Mouse (Mus musculus) lung, embryonic 14.5 days (tissue): ENCODE data around the gene Ralb. TPM values are rescaled to one million over a fixed set of nuclear protein-coding genes. Genes with fewer than 3 reads are reported as not detected.
A peak's percentile ranks its signal among the peaks of the same experiment; 100 is the strongest.

Experiments used
- ATAC-seq: fragments of 200-750 bp; cut with Nextera tagmentation; 2 replicates; pipeline ENCODE4 v1.8.0; 2017; ENCODE audit warnings: mild to moderate bottlenecking, moderate TSS enrichment, moderate library complexity; ENCODE audit not compliant: insufficient read depth
- DNase-seq: peaks from one replicate; pipeline ENCODE4 v3.0.0-alpha.2; 2015
- H3K27ac ChIP-seq: fragments of 300-500 bp; sonication (generic); 2 replicates; pipeline ENCODE4 v1.5.1; 2014; ENCODE audit warnings: low read depth, mild to moderate bottlenecking, moderate library complexity
- H3K27me3 ChIP-seq: fragments of 300-500 bp; sonication (generic); 2 replicates; pipeline ENCODE4 v1.6.1; 2014; ENCODE audit warnings: low read length, control low read depth; ENCODE audit not compliant: insufficient read depth
- H3K36me3 ChIP-seq: fragments of 300-500 bp; sonication (generic); 2 replicates; pipeline ENCODE4 v1.6.1; 2014; ENCODE audit warnings: control low read depth; ENCODE audit not compliant: insufficient read depth
- H3K4me1 ChIP-seq: fragments of 300-500 bp; sonication (generic); 2 replicates; pipeline ENCODE4 v1.6.1; 2014; ENCODE audit warnings: antibody characterized with exemption, control low read depth; ENCODE audit not compliant: insufficient read depth
- H3K4me2 ChIP-seq: fragments of 300-500 bp; sonication (generic); 2 replicates; pipeline ENCODE4 v1.6.1; 2014; ENCODE audit warnings: mild to moderate bottlenecking
- H3K4me3 ChIP-seq: fragments of 300-500 bp; sonication (generic); 2 replicates; pipeline ENCODE4 v1.5.1; 2014; ENCODE audit warnings: low read depth, low read length
- H3K9ac ChIP-seq: fragments of 300-500 bp; sonication (generic); 2 replicates; pipeline ENCODE4 v1.6.1; 2014
- H3K9me3 ChIP-seq: fragments of 300-500 bp; sonication (generic); 2 replicates; pipeline ENCODE4 v1.6.1; 2016; ENCODE audit warnings: low read depth, low read length, control low read depth
- CTCF ChIP-seq: IDR thresholded peaks from 2 replicates; pipeline ENCODE4 v1.5.1; 2016; ENCODE audit warnings: antibody characterized with exemption, low read depth
- WGBS: fragments of 180-500 bp; shearing (Covaris S2); extraction: QIAGEN DNeasy Blood & Tissue Kit; methylation state at CpG from one replicate; pipeline ENCODE4 v1.1.7; 2014; 5-methylcytosine and 5-hydroxymethylcytosine counted together
- polyA plus RNA-seq: library from polyadenylated mRNA; unstranded; fragments of >200 nt; fragmentation: Nextera tagmentation; extraction: Ambion mirVana; gene quantifications from 2 replicates; pipeline ENCODE4 v1.2.1, GENCODE M21; 2014

Gene Ralb
- polyA plus RNA-seq, 1 experiment from 2014 or later = 221 TPM

GRCm38 (mm10) chr1:119484457-119484856 lies 20.1 kb downstream of the Ralb start:
- ATAC-seq (no peak), DNase-seq (peak; percentile 64)
- H3K9ac ChIP-seq = no peak overlapping the region
- no peaks in the 10 kb centered on the region for H3K9me3 ChIP-seq
- peaks cover 4% of the 10 kb centered on the region; the same call in 1 of the 2 replicates for H3K4me1 ChIP-seq
- no peak overlapping the region for H3K4me2 ChIP-seq
- H3K4me3 ChIP-seq = no peak overlapping the region
- WGBS = 37% methylated on average over 3 of the region's 3 CpGs
- peaks cover 28% of the 10 kb centered on the region for H3K36me3 ChIP-seq
- no peaks in the 10 kb centered on the region for H3K27me3 ChIP-seq
- TF ChIP-seq CTCF = peak; percentile 74
- no peak overlapping the region for H3K27ac ChIP-seq

- no peak overlapping the region for H3K9ac ChIP-seq
- peaks cover 4% of the 10 kb centered on the region; the same call in 1 of the 2 replicates for H3K4me1 ChIP-seq
- no peaks in the 10 kb centered on the region for H3K27me3 ChIP-seq
- H3K27ac ChIP-seq = no peak overlapping the region
- no peak overlapping the region for H3K4me2 ChIP-seq
- TF ChIP-seq CTCF = peak; percentile 48
- H3K9me3 ChIP-seq = no peaks in the 10 kb centered on the region
- no peak overlapping the region for H3K4me3 ChIP-seq
- 59% methylated on average over 3 of the region's 3 CpGs for WGBS
- peaks cover 28% of the 10 kb centered on the region for H3K36me3 ChIP-seq
- ATAC-seq = no peak
- DNase-seq = peak; percentile 36
Measured at GRCm38 (mm10) chr1:119482891-119483290, 21.7 kb downstream of the Ralb start.

GRCm38 (mm10) chr1:119481205-119481932 lies 23.2 kb downstream of the Ralb start:
- no peaks in the 10 kb centered on the region for H3K9me3 ChIP-seq
- H3K9ac ChIP-seq = no peak overlapping the region
- 93% methylated on average over 7 of the region's 7 CpGs for WGBS
- TF ChIP-seq CTCF = peak; percentile 57
- H3K4me3 ChIP-seq = no peak overlapping the region
- peaks cover 40% of the 10 kb centered on the region for H3K36me3 ChIP-seq
- no peak overlapping the region for H3K27ac ChIP-seq
- ATAC-seq = no peak
- H3K4me1 ChIP-seq = no peaks in the 10 kb centered on the region
- H3K4me2 ChIP-seq = no peak overlapping the region
- no peaks in the 10 kb centered on the region for H3K27me3 ChIP-seq
- no peak for DNase-seq

- TF ChIP-seq CTCF = no peak
- H3K27me3 ChIP-seq = no peaks in the 10 kb centered on the region
Measured at GRCm38 (mm10) chr1:119480678-119481077, 23.9 kb downstream of the Ralb start.

GRCm38 (mm10) chr1:119479641-119480040 lies 25.0 kb downstream of the Ralb start:
- no peak for TF ChIP-seq CTCF
- 80% methylated on average over 4 of the region's 4 CpGs for WGBS

More at GRCm38 (mm10) chr1:119480678-119481077, 23.9 kb downstream of the Ralb start:
- no peaks in the 10 kb centered on the region for H3K4me1 ChIP-seq
- H3K9ac ChIP-seq = no peak overlapping the region
- no peak overlapping the region for H3K4me2 ChIP-seq
- 90% methylated on average over 8 of the region's 8 CpGs for WGBS
- no peak overlapping the region for H3K4me3 ChIP-seq
- no peaks in the 10 kb centered on the region for H3K9me3 ChIP-seq
- DNase-seq (no peak), ATAC-seq (no peak)
- H3K27ac ChIP-seq = no peak overlapping the region
- peaks cover 47% of the 10 kb centered on the region for H3K36me3 ChIP-seq

GRCm38 (mm10) chr1:119476905-119477353 lies 27.7 kb downstream of the Ralb start:
- Histone ChIP-seq H3K4me3 (no peak overlapping the region), H3K9ac (no peak overlapping the region), H3K36me3 (peaks cover 66% of the 10 kb centered on the region), H3K27me3 (no peaks in the 10 kb centered on the region), H3K4me1 (peaks cover 8% of the 10 kb centered on the region), H3K4me2 (no peak overlapping the region), H3K27ac (no peak overlapping the region), H3K9me3 (no peaks in the 10 kb centered on the region)
- no peak for ATAC-seq
- DNase-seq = no peak
- WGBS = 70% methylated on average over 7 of the region's 7 CpGs
- TF ChIP-seq CTCF = no peak

More at GRCm38 (mm10) chr1:119479641-119480040, 25.0 kb downstream of the Ralb start:
- Histone ChIP-seq H3K27me3 (no peaks in the 10 kb centered on the region), H3K4me3 (no peak overlapping the region), H3K9me3 (no peaks in the 10 kb centered on the region), H3K36me3 (peaks cover 57% of the 10 kb centered on the region), H3K4me1 (no peaks in the 10 kb centered on the region), H3K9ac (no peak overlapping the region), H3K27ac (no peak overlapping the region), H3K4me2 (no peak overlapping the region)
- ATAC-seq (no peak), DNase-seq (no peak)

- Histone ChIP-seq H3K36me3 (peaks cover 69% of the 10 kb centered on the region), H3K4me3 (no peak overlapping the region), H3K27ac (no peak overlapping the region), H3K9me3 (no peaks in the 10 kb centered on the region), H3K27me3 (no peaks in the 10 kb centered on the region), H3K9ac (no peak overlapping the region), H3K4me2 (no peak overlapping the region), H3K4me1 (peaks cover 11% of the 10 kb centered on the region)
- DNase-seq (no peak), ATAC-seq (no peak)
- 86% methylated on average over 7 of the region's 7 CpGs for WGBS
- TF ChIP-seq CTCF = no peak
Measured at GRCm38 (mm10) chr1:119474671-119475070, 29.9 kb downstream of the Ralb start.
